Mouse (Mus musculus) testis, postnatal 10 days (tissue): ENCODE data around the gene Wdtc1.

Experiments
- DNase-seq: peaks from one replicate; pipeline ENCODE4 v3.0.0; 2021; ENCODE audit warnings: low spot score

Gene Wdtc1

GRCm38 (mm10) chr4:133281951-133282481 lies 71.3 kb downstream of the Wdtc1 start:
- DNase-seq, result no peak

GRCm38 (mm10) chr4:133281513-133281912 lies 71.8 kb downstream of the Wdtc1 start:
- DNase-seq, result no peak

- no peak for DNase-seq
Observed at GRCm38 (mm10) chr4:133278482-133278881, 74.8 kb downstream of the Wdtc1 start.

- DNase-seq, result no peak
Observed at GRCm38 (mm10) chr4:133278067-133278466, 75.2 kb downstream of the Wdtc1 start.

- peak; percentile 95 for DNase-seq
Observed at GRCm38 (mm10) chr4:133277104-133278026, 75.9 kb downstream of the Wdtc1 start, which contains the start of gene Tmem222. TSS of gene Tmem222 (minus strand) at chr4:133277792.

- DNase-seq, result no peak
Observed at GRCm38 (mm10) chr4:133270929-133271328, 82.4 kb downstream of the Wdtc1 start.

- DNase-seq, result no peak
Observed at GRCm38 (mm10) chr4:133269596-133269995, 83.7 kb downstream of the Wdtc1 start.

GRCm38 (mm10) chr4:133268931-133269330 lies 84.3 kb downstream of the Wdtc1 start:
- no peak for DNase-seq

GRCm38 (mm10) chr4:133266248-133266880 lies 86.9 kb downstream of the Wdtc1 start:
- DNase-seq, result no peak

GRCm38 (mm10) chr4:133265759-133266158 lies 87.5 kb downstream of the Wdtc1 start:
- DNase-seq, result no peak

GRCm38 (mm10) chr4:133265297-133265696 lies 88.0 kb downstream of the Wdtc1 start:
- no peak for DNase-seq

- no peak for DNase-seq
Observed at GRCm38 (mm10) chr4:133264559-133264958, 88.7 kb downstream of the Wdtc1 start.

- DNase-seq, result no peak
Observed at GRCm38 (mm10) chr4:133263756-133264155, 89.5 kb downstream of the Wdtc1 start.

- no peak for DNase-seq
Observed at GRCm38 (mm10) chr4:133262882-133263281, 90.4 kb downstream of the Wdtc1 start, which contains the start of gene Sytl1. TSS of gene Sytl1 (minus strand) at chr4:133263113.

GRCm38 (mm10) chr4:133262375-133262765 lies 90.9 kb downstream of the Wdtc1 start:
- no peak for DNase-seq

GRCm38 (mm10) chr4:133261641-133262374 lies 91.5 kb downstream of the Wdtc1 start:
- DNase-seq, result no peak

- no peak for DNase-seq
Observed at GRCm38 (mm10) chr4:133257798-133258408, 95.4 kb downstream of the Wdtc1 start.

GRCm38 (mm10) chr4:133257230-133257629 lies 96.1 kb downstream of the Wdtc1 start:
- no peak for DNase-seq

- DNase-seq, result no peak
Observed at GRCm38 (mm10) chr4:133256820-133257219, 96.5 kb downstream of the Wdtc1 start.

- DNase-seq, result no peak
Observed at GRCm38 (mm10) chr4:133255392-133255791, 97.9 kb downstream of the Wdtc1 start.

GRCm38 (mm10) chr4:133253412-133253811 lies 99.9 kb downstream of the Wdtc1 start:
- peak; percentile 63 for DNase-seq

GRCm38 (mm10) chr4:133252089-133252488 lies 101.2 kb downstream of the Wdtc1 start:
- DNase-seq, result no peak
